Mouse (Mus musculus) midbrain, embryonic 12.5 days (tissue): Measurements from ENCODE around the gene C1s2. TPM values are rescaled to one million over a fixed set of nuclear protein-coding genes. Genes with fewer than 3 reads are reported as not detected.
"Not testable (repeated sequence)": the region's sequence is repeated elsewhere in the genome, so short reads cannot be mapped to it uniquely, and the experiment has no call there.

Source experiments
- ATAC-seq: fragments of 200-750 bp; cut with Nextera tagmentation; 2 replicates; pipeline ENCODE4 v1.8.0; 2017; ENCODE audit warnings: low read depth, moderate TSS enrichment, moderate library complexity; ENCODE audit not compliant: low FRiP score
- H3K27ac ChIP-seq: fragments of 300-500 bp; sonication (generic); replicated peaks from 2 replicates; pipeline ENCODE4 v1.5.1; 2016; ENCODE audit warnings: mild to moderate bottlenecking
- H3K27me3 ChIP-seq: fragments of 300-500 bp; sonication (generic); 2 replicates; pipeline ENCODE4 v1.6.1; 2016; ENCODE audit warnings: mild to moderate bottlenecking
- H3K36me3 ChIP-seq: fragments of 300-500 bp; sonication (generic); 2 replicates; pipeline ENCODE4 v1.6.1; 2016
- H3K4me1 ChIP-seq: fragments of 300-500 bp; sonication (generic); 2 replicates; pipeline ENCODE4 v1.6.1; 2016
- H3K4me2 ChIP-seq: fragments of 300-500 bp; sonication (generic); replicated peaks from 2 replicates; pipeline ENCODE4 v1.6.1; 2016; ENCODE audit warnings: mild to moderate bottlenecking, moderate library complexity
- H3K4me3 ChIP-seq: fragments of 300-500 bp; sonication (generic); 2 replicates; pipeline ENCODE4 v1.5.1; 2016; ENCODE audit warnings: mild to moderate bottlenecking
- H3K9ac ChIP-seq: fragments of 300-500 bp; sonication (generic); replicated peaks from 2 replicates; pipeline ENCODE4 v1.6.1; 2016; ENCODE audit warnings: mild to moderate bottlenecking, moderate library complexity
- H3K9me3 ChIP-seq: fragments of 300-500 bp; sonication (generic); 2 replicates; pipeline ENCODE4 v1.6.1; 2016; ENCODE audit warnings: mild to moderate bottlenecking
- WGBS: fragments of 180-500 bp; shearing (Covaris S2); methylation state at CpG from one replicate; pipeline ENCODE4 v1.1.7; 2016; 5-methylcytosine and 5-hydroxymethylcytosine counted together
- polyA plus RNA-seq: library from polyadenylated mRNA; unstranded; fragments of >200 nt; fragmentation: Nextera tagmentation; extraction: Ambion mirVana; gene quantifications from 2 replicates; pipeline ENCODE4 v1.2.1, GENCODE M21; 2016

The C1s2 gene
- polyA plus RNA-seq, 1 experiment from 2014 or later = not detected

DNA sequence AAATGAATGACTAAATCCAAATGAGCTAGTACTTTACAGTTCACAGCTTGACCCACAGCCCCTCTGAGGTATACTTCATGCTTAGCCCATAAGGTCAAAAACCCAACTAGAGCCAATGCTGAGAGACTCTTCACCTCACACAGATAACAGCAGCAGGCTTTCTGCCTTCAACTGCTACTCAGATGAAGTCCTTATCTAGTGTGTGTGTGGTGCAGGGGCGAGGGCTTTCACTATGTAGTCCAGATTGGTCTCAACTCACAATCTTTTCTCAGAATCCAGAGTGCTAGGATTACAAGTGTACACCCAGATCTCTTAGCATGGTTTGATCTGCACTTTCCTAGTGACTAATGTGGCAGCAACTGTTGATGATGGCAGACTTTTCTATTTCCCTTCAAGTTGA lies 9.7 kb downstream of the C1s2 start:
- ATAC-seq, H3K9me3 ChIP-seq: not testable (repeated sequence)
- WGBS = 45% methylated on average over 1 of the region's 1 CpGs

DNA sequence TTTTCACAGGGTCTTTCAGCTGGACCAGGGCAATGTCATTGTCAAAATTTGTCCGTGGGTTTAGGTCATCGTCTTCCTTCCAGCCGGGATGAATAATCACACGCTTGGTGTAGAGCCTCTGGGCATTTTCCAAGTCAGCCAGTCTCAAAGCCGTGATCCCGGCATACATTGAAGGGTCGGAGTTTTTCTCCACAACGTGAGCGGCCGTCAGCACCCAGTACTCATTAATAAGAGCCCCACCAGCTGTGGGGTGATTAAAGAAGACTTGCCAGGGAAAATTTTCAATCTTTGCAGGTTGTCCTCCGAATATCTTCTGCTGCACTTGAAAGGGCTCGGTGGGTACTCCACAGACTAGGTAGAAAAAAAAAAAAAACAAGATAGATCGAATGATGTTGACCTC lies 10.3 kb downstream of the C1s2 start:
- ATAC-seq = no peak
- no peaks in the 10 kb centered on the region for H3K27me3 ChIP-seq
- H3K4me2 ChIP-seq = no peak overlapping the region
- no peaks in the 10 kb centered on the region for H3K36me3 ChIP-seq
- H3K9ac ChIP-seq = no peak overlapping the region
- WGBS = 89% methylated on average over 13 of the region's 13 CpGs
- no peak overlapping the region for H3K4me3 ChIP-seq
- no peak overlapping the region for H3K27ac ChIP-seq
- no peaks in the 10 kb centered on the region for H3K9me3 ChIP-seq
- H3K4me1 ChIP-seq = no peaks in the 10 kb centered on the region

More for the DNA sequence above, 9.7 kb downstream of the C1s2 start:
- H3K27me3 ChIP-seq, H3K4me1 ChIP-seq, H3K4me3 ChIP-seq, H3K9ac ChIP-seq, H3K4me2 ChIP-seq, H3K36me3 ChIP-seq, H3K27ac ChIP-seq: not testable (repeated sequence)

DNA sequence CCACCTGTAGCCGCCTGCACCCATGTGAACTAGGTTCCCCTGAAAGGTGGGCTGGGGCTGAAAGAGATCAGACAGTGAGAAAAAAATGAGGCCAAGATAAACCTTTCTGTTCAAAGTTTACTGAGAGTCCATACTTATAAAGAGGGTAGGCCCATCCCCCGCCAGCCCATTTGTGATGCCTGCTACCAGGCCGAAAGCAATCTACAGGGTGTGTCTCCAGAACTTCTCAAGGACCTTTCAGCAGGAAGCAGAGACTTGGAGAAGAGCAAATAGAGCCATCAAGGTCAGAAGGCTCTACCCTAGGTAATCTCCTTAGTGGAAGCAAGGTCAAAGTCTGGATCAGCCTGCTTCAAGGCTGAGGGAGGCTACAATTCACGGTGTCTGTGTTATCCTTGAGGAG lies 33.9 kb downstream of the C1s2 start:
- H3K4me2 ChIP-seq = no peak overlapping the region
- ATAC-seq = no peak

DNA sequence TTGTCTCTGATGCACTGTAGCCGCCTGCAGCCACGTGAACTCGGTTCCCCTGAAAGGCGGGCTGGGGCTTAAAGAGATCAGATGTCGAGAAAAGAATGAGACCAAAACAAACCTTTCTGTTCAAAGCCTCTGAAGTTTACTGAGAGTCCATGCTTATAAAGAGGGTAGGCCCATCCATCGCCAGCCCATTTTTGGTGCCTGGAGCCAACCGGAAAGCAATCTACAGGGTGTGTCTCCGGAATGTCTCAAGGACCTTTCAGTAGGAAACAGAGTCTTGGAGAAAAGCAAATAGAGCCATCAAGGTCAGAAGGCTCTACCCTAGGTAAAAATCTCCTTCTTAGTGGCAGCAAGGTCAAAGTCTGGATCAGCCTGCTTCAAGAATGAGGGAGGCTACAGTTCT lies 42.8 kb downstream of the C1s2 start:
- no peak for ATAC-seq
- WGBS = 77% methylated on average over 8 of the region's 8 CpGs
- Histone ChIP-seq H3K9ac (no peak overlapping the region), H3K36me3 (no peaks in the 10 kb centered on the region), H3K4me2 (no peak overlapping the region), H3K4me1 (no peaks in the 10 kb centered on the region), H3K4me3 (no peak overlapping the region), H3K27me3 (no peaks in the 10 kb centered on the region), H3K9me3 (no peaks in the 10 kb centered on the region), H3K27ac (no peak overlapping the region)

More for the DNA sequence above, 33.9 kb downstream of the C1s2 start:
- WGBS = 91% methylated on average over 4 of the region's 4 CpGs
- Histone ChIP-seq H3K4me3 (no peak overlapping the region), H3K27ac (no peak overlapping the region), H3K27me3 (no peaks in the 10 kb centered on the region), H3K36me3 (no peaks in the 10 kb centered on the region), H3K9ac (no peak overlapping the region), H3K4me1 (no peaks in the 10 kb centered on the region), H3K9me3 (no peaks in the 10 kb centered on the region)

DNA sequence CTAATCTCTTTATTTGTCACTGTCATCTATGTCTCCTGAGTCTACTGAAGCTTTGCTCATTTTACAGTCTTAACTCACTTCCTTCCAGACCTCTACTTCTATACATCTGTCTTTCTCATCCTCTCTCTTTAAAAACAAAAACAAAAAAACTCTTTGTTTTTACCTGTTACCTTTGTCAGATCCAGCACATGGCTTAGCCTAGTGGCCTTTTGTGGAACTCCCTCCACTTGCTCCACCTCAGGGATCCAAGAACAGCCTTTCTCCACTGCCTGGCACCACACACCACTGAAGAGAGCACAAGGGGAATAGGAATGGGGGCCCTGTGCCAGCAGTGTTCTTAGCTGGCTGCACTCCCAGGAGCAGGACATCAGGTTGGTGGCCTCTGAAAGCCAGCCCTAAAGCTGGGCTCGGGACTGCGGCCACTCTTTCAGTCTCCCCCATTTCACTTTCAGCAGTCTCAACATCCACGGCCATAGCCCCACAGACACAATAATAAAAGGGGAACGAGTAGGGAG lies 43.6 kb downstream of the C1s2 start:
- no peaks in the 10 kb centered on the region for H3K9me3 ChIP-seq
- H3K9ac ChIP-seq = no peak overlapping the region
- H3K36me3 ChIP-seq = no peaks in the 10 kb centered on the region
- H3K27me3 ChIP-seq = no peaks in the 10 kb centered on the region
- H3K4me1 ChIP-seq = no peaks in the 10 kb centered on the region
- WGBS = 85% methylated on average over 4 of the region's 4 CpGs
- H3K27ac ChIP-seq = no peak overlapping the region
- ATAC-seq = no peak
- H3K4me3 ChIP-seq = no peak overlapping the region
- no peak overlapping the region for H3K4me2 ChIP-seq

DNA sequence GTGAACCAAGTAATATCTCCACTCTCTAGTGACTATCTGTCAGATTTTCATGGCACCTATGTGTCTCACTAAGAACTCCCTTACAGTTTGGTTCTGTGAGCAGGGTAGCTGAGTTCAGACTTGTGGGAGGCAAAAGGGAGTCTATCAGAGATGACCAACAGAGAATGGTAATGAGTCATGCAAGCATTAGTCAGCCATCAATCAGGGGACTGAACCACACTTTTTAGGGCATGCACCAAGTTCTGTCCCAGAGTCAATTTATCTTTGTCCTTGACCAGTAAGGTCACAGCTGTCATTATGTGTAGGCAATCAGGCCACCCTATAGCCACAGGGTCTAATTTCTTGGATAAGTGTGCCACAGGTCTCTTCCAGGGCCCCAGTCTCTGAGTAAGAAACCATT lies 47.1 kb downstream of the C1s2 start:
- H3K36me3 ChIP-seq = no peaks in the 10 kb centered on the region

DNA sequence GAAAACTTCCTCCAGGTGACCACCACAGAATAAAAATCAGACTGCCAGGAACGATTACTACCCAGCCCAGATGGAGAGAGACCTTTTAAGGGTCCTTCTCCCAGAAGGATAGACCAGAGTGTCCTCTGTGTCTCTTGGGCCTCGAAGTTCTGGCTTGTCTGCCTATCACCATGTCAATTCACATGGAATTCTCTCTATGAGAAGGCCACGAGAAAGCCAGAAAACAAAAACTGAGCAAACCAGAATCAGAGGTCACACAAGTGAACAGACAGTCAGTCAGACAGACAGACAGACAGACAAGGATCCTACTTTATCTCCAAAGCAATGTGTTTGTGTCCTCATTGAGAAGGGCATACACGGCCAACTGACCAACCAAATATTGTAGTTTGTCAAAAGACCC lies 49.6 kb downstream of the C1s2 start:
- Histone ChIP-seq H3K27me3 (no peaks in the 10 kb centered on the region), H3K36me3 (no peaks in the 10 kb centered on the region), H3K9me3 (no peaks in the 10 kb centered on the region), H3K27ac (no peak overlapping the region), H3K4me3 (no peak overlapping the region), H3K4me1 (no peaks in the 10 kb centered on the region), H3K4me2 (no peak overlapping the region), H3K9ac (no peak overlapping the region)
- ATAC-seq = no peak
- WGBS = 87% methylated on average over 4 of the region's 4 CpGs

More for the DNA sequence above, 47.1 kb downstream of the C1s2 start:
- ATAC-seq = no peak
- Histone ChIP-seq H3K4me1 (no peaks in the 10 kb centered on the region), H3K9ac (no peak overlapping the region), H3K4me2 (no peak overlapping the region), H3K4me3 (no peak overlapping the region), H3K27ac (no peak overlapping the region), H3K27me3 (no peaks in the 10 kb centered on the region), H3K9me3 (no peaks in the 10 kb centered on the region)

DNA sequence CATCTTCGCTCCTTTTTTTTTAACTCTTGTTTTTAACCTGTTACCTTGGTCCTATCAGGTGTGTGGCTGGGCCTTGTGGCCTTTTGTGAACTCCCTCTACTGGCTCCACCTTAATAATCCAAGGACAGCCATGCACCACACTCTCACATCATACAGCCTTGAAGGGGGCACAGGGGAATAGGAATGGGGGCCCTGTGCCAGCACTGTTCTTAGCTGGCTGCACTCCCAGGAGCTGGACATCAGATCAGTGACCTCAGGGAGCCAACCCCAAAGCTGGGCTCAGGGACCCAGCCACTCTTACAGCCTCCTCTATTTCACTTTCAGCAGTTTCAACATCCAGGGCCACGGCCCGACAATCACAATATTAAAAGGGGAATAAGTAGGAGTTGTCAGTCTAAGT lies 50.1 kb downstream of the C1s2 start:
- 91% methylated on average over 3 of the region's 3 CpGs for WGBS
- Histone ChIP-seq H3K4me3 (no peak overlapping the region), H3K36me3 (no peaks in the 10 kb centered on the region), H3K27ac (no peak overlapping the region), H3K4me1 (no peaks in the 10 kb centered on the region), H3K4me2 (no peak overlapping the region), H3K9ac (no peak overlapping the region), H3K9me3 (no peaks in the 10 kb centered on the region), H3K27me3 (no peaks in the 10 kb centered on the region)
- ATAC-seq = no peak

DNA sequence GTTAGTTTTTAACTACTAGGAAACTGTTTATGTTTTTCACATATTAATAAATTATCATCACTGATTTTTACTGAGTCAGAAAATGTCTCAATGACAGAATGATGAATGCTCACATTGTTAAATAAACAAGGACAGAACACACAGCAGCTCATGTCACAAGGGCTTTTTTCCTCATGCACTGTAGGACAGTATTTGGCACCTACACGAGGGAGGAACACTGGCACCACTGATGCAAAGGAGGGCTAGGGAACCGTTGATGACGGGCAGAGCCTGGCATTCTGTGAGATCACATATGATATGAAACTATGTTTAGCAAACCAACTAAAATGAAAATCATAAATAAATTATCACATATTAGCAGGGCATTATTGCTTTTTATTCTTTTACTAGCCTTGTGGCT lies 51.0 kb downstream of the C1s2 start:
- WGBS = 94% methylated on average over 3 of the region's 3 CpGs
- H3K4me3 ChIP-seq = no peak overlapping the region
- H3K27me3 ChIP-seq = no peaks in the 10 kb centered on the region
- H3K36me3 ChIP-seq = no peaks in the 10 kb centered on the region
- H3K4me1 ChIP-seq = no peaks in the 10 kb centered on the region
- no peak overlapping the region for H3K9ac ChIP-seq
- H3K4me2 ChIP-seq = no peak overlapping the region
- no peaks in the 10 kb centered on the region for H3K9me3 ChIP-seq
- H3K27ac ChIP-seq = no peak overlapping the region
- ATAC-seq = no peak

DNA sequence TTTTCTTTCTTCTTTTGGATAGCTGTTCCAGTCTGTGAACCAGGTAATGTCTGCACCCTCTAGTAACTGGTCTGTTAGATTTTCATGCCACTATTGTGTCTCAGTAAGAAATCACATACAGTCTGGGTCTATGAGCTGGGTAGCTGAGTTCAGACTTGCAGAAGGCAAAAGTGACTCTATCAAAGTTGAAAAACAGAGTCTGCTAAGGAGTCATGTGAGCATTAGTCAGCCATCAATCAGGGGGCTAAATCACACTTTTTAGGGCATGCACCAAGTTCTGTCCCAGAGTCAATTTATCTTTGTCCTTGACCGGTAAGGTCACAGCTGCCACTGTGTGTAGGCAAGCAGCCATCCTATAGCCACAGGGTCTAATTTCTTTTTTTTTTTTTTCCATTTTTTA lies 53.7 kb downstream of the C1s2 start:
- Histone ChIP-seq H3K4me3 (no peak overlapping the region), H3K36me3 (no peaks in the 10 kb centered on the region), H3K27ac (no peak overlapping the region), H3K9ac (no peak overlapping the region), H3K9me3 (no peaks in the 10 kb centered on the region), H3K4me1 (no peaks in the 10 kb centered on the region), H3K27me3 (no peaks in the 10 kb centered on the region), H3K4me2 (no peak overlapping the region)
- ATAC-seq = no peak
- 100% methylated on average over 1 of the region's 1 CpGs for WGBS

DNA sequence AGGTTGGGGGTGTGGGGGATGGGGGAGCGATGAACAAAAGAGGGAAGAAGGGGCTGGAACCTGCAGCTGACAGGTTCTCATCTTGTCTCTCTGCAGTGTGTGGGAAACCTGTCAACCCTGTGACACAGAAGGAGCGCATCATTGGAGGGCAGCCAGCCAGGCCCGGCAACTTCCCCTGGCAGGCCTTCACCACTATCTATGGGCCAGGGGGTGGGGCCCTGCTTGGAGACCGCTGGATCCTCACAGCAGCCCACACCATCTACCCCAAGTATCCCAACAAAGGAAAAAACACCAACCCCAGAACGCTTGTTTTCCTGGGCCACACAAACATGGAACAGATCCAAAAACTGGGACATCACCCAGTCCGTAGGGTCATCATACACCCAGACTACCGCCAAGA lies 55.7 kb downstream of the C1s2 start:
- 88% methylated on average over 7 of the region's 7 CpGs for WGBS
- H3K27ac ChIP-seq = not testable (repeated sequence)

DNA sequence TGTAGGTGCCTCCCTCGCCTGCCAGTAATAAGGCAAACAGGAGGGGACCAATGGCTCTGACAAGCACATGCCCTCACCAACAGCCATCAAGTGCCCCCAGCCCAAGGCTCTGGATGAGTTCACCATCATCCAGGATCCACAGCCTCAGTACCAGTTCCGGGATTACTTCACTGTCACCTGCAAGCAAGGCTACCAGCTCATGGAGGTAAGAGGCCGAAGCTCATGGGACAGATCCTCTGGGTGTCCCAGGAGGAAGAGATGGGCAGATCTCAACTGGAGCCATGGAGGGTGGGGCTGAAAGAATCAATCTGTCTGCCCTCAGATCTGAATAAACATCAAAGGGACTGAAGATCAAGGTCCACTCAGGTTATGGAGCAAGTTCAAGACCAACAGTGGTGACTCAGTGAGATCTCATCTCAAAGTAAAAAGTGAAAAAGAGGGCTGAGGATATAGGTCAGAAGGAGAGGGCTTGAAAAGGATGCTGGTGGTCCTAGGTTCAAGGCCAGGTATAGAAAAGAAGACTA lies 60.7 kb downstream of the C1s2 start:
- not testable (repeated sequence) for H3K9me3 ChIP-seq, H3K36me3 ChIP-seq, H3K4me3 ChIP-seq, H3K9ac ChIP-seq, H3K27ac ChIP-seq, H3K4me1 ChIP-seq, ATAC-seq, H3K4me2 ChIP-seq, H3K27me3 ChIP-seq
- 85% methylated on average over 3 of the region's 3 CpGs for WGBS

More for the DNA sequence above, 55.7 kb downstream of the C1s2 start:
- not testable (repeated sequence) for H3K4me3 ChIP-seq, H3K9me3 ChIP-seq, H3K9ac ChIP-seq, H3K4me2 ChIP-seq, H3K27me3 ChIP-seq, ATAC-seq, H3K36me3 ChIP-seq, H3K4me1 ChIP-seq
